Mouse (Mus musculus) ES-E14 (cell line): Measurements from ENCODE around the gene Parvb.

ENCODE experiments used
- CHD2 ChIP-seq: IDR thresholded peaks from 2 replicates; pipeline ENCODE4 v1.6.1; 2014; ENCODE audit warnings: mild to moderate bottlenecking, low read depth, low read length, inconsistent platforms
- HCFC1 ChIP-seq: IDR thresholded peaks from 2 replicates; pipeline ENCODE4 v1.6.1; 2012; ENCODE audit warnings: low read length, inconsistent platforms, borderline replicate concordance; ENCODE audit not compliant: insufficient read depth
- ZC3H11A ChIP-seq: IDR thresholded peaks from 2 replicates; pipeline ENCODE4 v1.6.1; 2012; ENCODE audit warnings: low read depth, mild to moderate bottlenecking, inconsistent platforms, low read length, borderline replicate concordance
- ZNF384 ChIP-seq: IDR thresholded peaks from 2 replicates; pipeline ENCODE4 v1.6.1; 2012; ENCODE audit warnings: low read depth, low read length, inconsistent platforms

DNA sequence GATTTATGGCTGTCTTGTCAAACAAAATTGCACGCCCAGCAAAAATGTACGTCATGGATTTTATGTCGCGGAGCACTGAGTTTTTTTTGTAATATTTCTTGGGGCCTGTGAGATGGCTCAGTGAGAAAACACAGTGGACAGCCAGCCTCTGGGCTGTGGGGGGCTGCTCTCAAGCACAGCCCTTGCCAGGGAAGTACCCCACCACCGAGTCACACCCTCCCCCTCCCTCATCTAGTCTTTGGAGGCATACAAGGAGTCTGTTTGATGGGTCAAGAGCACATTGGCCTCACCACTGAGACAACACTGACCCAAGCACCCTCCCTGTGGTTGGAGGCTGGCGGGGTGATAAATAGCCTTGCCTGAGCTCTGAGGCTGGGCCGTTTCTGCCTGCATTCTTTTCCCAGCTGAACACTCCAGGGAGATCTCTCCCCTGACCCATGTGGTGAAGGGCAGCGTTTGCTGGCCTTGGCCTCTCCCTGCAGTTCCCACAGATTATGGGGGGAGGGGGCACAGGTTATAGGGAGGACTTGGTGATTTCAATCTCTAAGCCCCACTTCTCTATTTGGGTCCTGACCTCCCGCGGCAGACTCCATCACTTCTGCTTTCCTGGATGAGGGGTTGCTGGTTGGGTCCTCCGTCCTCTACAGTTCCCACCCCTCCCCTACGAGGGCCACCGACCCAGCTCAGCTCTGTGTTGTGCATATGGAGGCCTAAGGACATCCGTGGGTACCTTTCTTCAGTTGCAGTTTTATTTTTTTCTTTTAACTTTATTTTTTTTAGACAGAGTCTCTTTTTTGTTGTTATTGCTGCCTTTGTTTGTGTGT is 118.3 kb downstream of the Parvb start:
- no peak for TF ChIP-seq CHD2
- TF ChIP-seq ZC3H11A: no peak
- TF ChIP-seq HCFC1: no peak
- TF ChIP-seq ZNF384: no peak
